Mouse (Mus musculus): ENCODE measurements around the gene Gfi1b.

Gene Gfi1b

GRCm38 (mm10) chr2:28616874-28617273 lies 4.9 kb downstream of the Gfi1b start:
- DNase-seq (ENCODE audit: low read depth, low spot score) = no peak
- Histone ChIP-seq H3K27me3 (ENCODE audit: control insufficient read depth, insufficient read depth, low read length, poor library complexity, severe bottlenecking) (no peaks in the 10 kb centered on the region), H3K36me3 (ENCODE audit: control insufficient read depth, insufficient read depth, low read length, poor library complexity, severe bottlenecking) (no peaks in the 10 kb centered on the region)

GRCm38 (mm10) chr2:28616358-28616757 lies 5.4 kb downstream of the Gfi1b start:
- DNase-seq (ENCODE audit: low read depth, low spot score) = peak; percentile 49
- no peaks in the 10 kb centered on the region for H3K27me3 ChIP-seq (ENCODE audit: control insufficient read depth, insufficient read depth, low read length, poor library complexity, severe bottlenecking)
- no peaks in the 10 kb centered on the region for H3K36me3 ChIP-seq (ENCODE audit: control insufficient read depth, insufficient read depth, low read length, poor library complexity, severe bottlenecking)

- no peaks in the 10 kb centered on the region for H3K27me3 ChIP-seq (ENCODE audit: control insufficient read depth, insufficient read depth, low read length, poor library complexity, severe bottlenecking)
- no peak for DNase-seq (ENCODE audit: low read depth, low spot score)
- no peaks in the 10 kb centered on the region for H3K36me3 ChIP-seq (ENCODE audit: control insufficient read depth, insufficient read depth, low read length, poor library complexity, severe bottlenecking)
Measured at GRCm38 (mm10) chr2:28613599-28613998, 8.2 kb downstream of the Gfi1b start.

GRCm38 (mm10) chr2:28612436-28613063 lies 9.2 kb downstream of the Gfi1b start:
- DNase-seq (ENCODE audit: low read depth, low spot score) = no peak
- no peaks in the 10 kb centered on the region for H3K36me3 ChIP-seq (ENCODE audit: control insufficient read depth, insufficient read depth, low read length, poor library complexity, severe bottlenecking)
- H3K27me3 ChIP-seq (ENCODE audit: control insufficient read depth, insufficient read depth, low read length, poor library complexity, severe bottlenecking) = no peaks in the 10 kb centered on the region

GRCm38 (mm10) chr2:28611407-28611787 lies 10.4 kb downstream of the Gfi1b start:
- Histone ChIP-seq H3K27me3 (ENCODE audit: control insufficient read depth, insufficient read depth, low read length, poor library complexity, severe bottlenecking) (no peaks in the 10 kb centered on the region), H3K36me3 (ENCODE audit: control insufficient read depth, insufficient read depth, low read length, poor library complexity, severe bottlenecking) (no peaks in the 10 kb centered on the region)
- DNase-seq (ENCODE audit: low read depth, low spot score) = no peak

GRCm38 (mm10) chr2:28610716-28611406 lies 10.9 kb downstream of the Gfi1b start:
- H3K36me3 ChIP-seq (ENCODE audit: control insufficient read depth, insufficient read depth, low read length, poor library complexity, severe bottlenecking) = no peaks in the 10 kb centered on the region
- no peaks in the 10 kb centered on the region for H3K27me3 ChIP-seq (ENCODE audit: control insufficient read depth, insufficient read depth, low read length, poor library complexity, severe bottlenecking)
- no peak for DNase-seq (ENCODE audit: low read depth, low spot score)

- H3K27me3 ChIP-seq (ENCODE audit: control insufficient read depth, insufficient read depth, low read length, poor library complexity, severe bottlenecking) = no peaks in the 10 kb centered on the region
- DNase-seq (ENCODE audit: low read depth, low spot score) = no peak
- no peaks in the 10 kb centered on the region for H3K36me3 ChIP-seq (ENCODE audit: control insufficient read depth, insufficient read depth, low read length, poor library complexity, severe bottlenecking)
Measured at GRCm38 (mm10) chr2:28609851-28610250, 11.9 kb downstream of the Gfi1b start.

GRCm38 (mm10) chr2:28607341-28608165 lies 14.2 kb downstream of the Gfi1b start:
- no peaks in the 10 kb centered on the region for H3K27me3 ChIP-seq (ENCODE audit: control insufficient read depth, insufficient read depth, low read length, poor library complexity, severe bottlenecking)
- no peaks in the 10 kb centered on the region for H3K36me3 ChIP-seq (ENCODE audit: control insufficient read depth, insufficient read depth, low read length, poor library complexity, severe bottlenecking)
- no peak for DNase-seq (ENCODE audit: low read depth, low spot score)

- peak; percentile 50 for DNase-seq (ENCODE audit: low read depth, low spot score)
- no peaks in the 10 kb centered on the region for H3K27me3 ChIP-seq (ENCODE audit: control insufficient read depth, insufficient read depth, low read length, poor library complexity, severe bottlenecking)
- H3K36me3 ChIP-seq (ENCODE audit: control insufficient read depth, insufficient read depth, low read length, poor library complexity, severe bottlenecking) = no peaks in the 10 kb centered on the region
Measured at GRCm38 (mm10) chr2:28606601-28607340, 15.0 kb downstream of the Gfi1b start.

GRCm38 (mm10) chr2:28605789-28606541 lies 15.8 kb downstream of the Gfi1b start:
- no peaks in the 10 kb centered on the region for H3K27me3 ChIP-seq (ENCODE audit: control insufficient read depth, insufficient read depth, low read length, poor library complexity, severe bottlenecking)
- DNase-seq (ENCODE audit: low read depth, low spot score) = peak; percentile 41
- no peaks in the 10 kb centered on the region for H3K36me3 ChIP-seq (ENCODE audit: control insufficient read depth, insufficient read depth, low read length, poor library complexity, severe bottlenecking)

- Histone ChIP-seq H3K27me3 (ENCODE audit: control insufficient read depth, insufficient read depth, low read length, poor library complexity, severe bottlenecking) (no peaks in the 10 kb centered on the region), H3K36me3 (ENCODE audit: control insufficient read depth, insufficient read depth, low read length, poor library complexity, severe bottlenecking) (no peaks in the 10 kb centered on the region)
- DNase-seq (ENCODE audit: low read depth, low spot score) = no peak
Measured at GRCm38 (mm10) chr2:28603542-28603941, 18.2 kb downstream of the Gfi1b start.

- DNase-seq (ENCODE audit: low read depth, low spot score) = no peak
- H3K27me3 ChIP-seq (ENCODE audit: control insufficient read depth, insufficient read depth, low read length, poor library complexity, severe bottlenecking) = no peaks in the 10 kb centered on the region
- no peaks in the 10 kb centered on the region for H3K36me3 ChIP-seq (ENCODE audit: control insufficient read depth, insufficient read depth, low read length, poor library complexity, severe bottlenecking)
Measured at GRCm38 (mm10) chr2:28601720-28602590, 19.8 kb downstream of the Gfi1b start.

GRCm38 (mm10) chr2:28599569-28599900 lies 22.2 kb downstream of the Gfi1b start:
- DNase-seq (ENCODE audit: low read depth, low spot score) = no peak
- Histone ChIP-seq H3K27me3 (ENCODE audit: control insufficient read depth, insufficient read depth, low read length, poor library complexity, severe bottlenecking) (no peaks in the 10 kb centered on the region), H3K36me3 (ENCODE audit: control insufficient read depth, insufficient read depth, low read length, poor library complexity, severe bottlenecking) (no peaks in the 10 kb centered on the region)

All from splenic B cell, adult 2 months (primary cell).